Mouse (Mus musculus) G1E (cell line): Measurements from ENCODE around the gene Glp2r. TPM values are rescaled to one million over a fixed set of nuclear protein-coding genes. Genes with fewer than 3 reads are reported as not detected.

Experiments
- ATAC-seq: 2 replicates; pipeline ENCODE4 v1.8.0; 2016; ENCODE audit warnings: mild to moderate bottlenecking; ENCODE audit not compliant: insufficient number of reproducible peaks, poor library complexity, low FRiP score, severe bottlenecking; ENCODE audit errors: extremely low read depth
- DNase-seq: peaks from one replicate; pipeline ENCODE4 v3.0.0; 2012; ENCODE audit warnings: low spot score
- H3K27me3 ChIP-seq: 2 replicates; pipeline ENCODE4 v1.6.1; 2012; ENCODE audit warnings: mild to moderate bottlenecking, low read length, inconsistent platforms; ENCODE audit not compliant: insufficient read depth
- H3K36me3 ChIP-seq: replicated peaks from 2 replicates; pipeline ENCODE3; 2012; ENCODE audit warnings: mild to moderate bottlenecking, inconsistent platforms
- H3K4me1 ChIP-seq: 2 replicates; pipeline ENCODE4 v1.6.1; 2012; ENCODE audit warnings: low read depth, low read length, inconsistent platforms, mixed read lengths; ENCODE audit not compliant: insufficient read depth
- H3K4me3 ChIP-seq: 2 replicates; pipeline ENCODE4 v1.5.1; 2012; ENCODE audit warnings: low read depth, mild to moderate bottlenecking, inconsistent platforms, low read length, moderate library complexity, mixed read lengths
- H3K9me3 ChIP-seq: replicated peaks from 2 replicates; pipeline ENCODE4 v1.6.1; 2012; ENCODE audit warnings: inconsistent platforms
- CTCF ChIP-seq: IDR thresholded peaks from 2 replicates; pipeline ENCODE4 v1.5.1; 2012; ENCODE audit warnings: low read depth, low read length, inconsistent platforms, mixed read lengths
- GATA1 ChIP-seq: IDR thresholded peaks from 2 replicates; pipeline ENCODE4 v1.6.1; 2012; ENCODE audit warnings: borderline replicate concordance, low read length, inconsistent platforms, mixed read lengths
- GATA2 ChIP-seq: IDR thresholded peaks from 2 replicates; pipeline ENCODE4 v1.6.1; 2012; ENCODE audit warnings: low read depth, low read length, inconsistent platforms, borderline replicate concordance
- POLR2AphosphoS5 ChIP-seq: IDR thresholded peaks from 2 replicates; pipeline ENCODE4 v1.6.1; 2012; ENCODE audit warnings: low read depth, low read length, inconsistent platforms; ENCODE audit not compliant: insufficient replicate concordance
- TAL1 ChIP-seq: conservative IDR thresholded peaks from 2 replicates; pipeline ENCODE4 v1.6.1; 2012; ENCODE audit warnings: low read depth, low read length, inconsistent platforms, mixed read lengths
- polyA plus RNA-seq: library from polyadenylated mRNA; stranded (reverse); fragments of >175 nt; gene quantifications from 2 replicates; pipeline ENCODE4 v1.2.3, GENCODE M21; 2012
- total RNA-seq, 2 experiments: library from RNA; stranded (forward) in 1 of 2; stranded (reverse) in 1 of 2; fragments of 200-1000 nt in 1 of 2; fragments of >200 nt in 1 of 2; fragmentation: Nextera tagmentation in 1 of 2; gene quantifications; 2 replicates each; pipeline ENCODE4 v1.2.3; 2014 to 2017

Glp2r gene
- total and polyA plus RNA-seq, 3 experiments = 0.05 TPM; not detected in 2

GRCm38 (mm10) chr11:67801169-67801568 is 30.2 kb upstream of the Glp2r start:
- Histone ChIP-seq H3K27me3 (no peaks in the 10 kb centered on the region), H3K9me3 (peaks cover 36% of the 10 kb centered on the region), H3K36me3 (no peaks in the 10 kb centered on the region), H3K4me3 (no peak overlapping the region), H3K4me1 (no peaks in the 10 kb centered on the region)
- ATAC-seq = no peak
- TF ChIP-seq POLR2AphosphoS5 (no peak), GATA1 (no peak)
- DNase-seq = no peak

GRCm38 (mm10) chr11:67800130-67800723 is 29.3 kb upstream of the Glp2r start:
- Histone ChIP-seq H3K4me3 (no peak overlapping the region), H3K36me3 (no peaks in the 10 kb centered on the region), H3K27me3 (no peaks in the 10 kb centered on the region), H3K9me3 (peaks cover 43% of the 10 kb centered on the region), H3K4me1 (no peaks in the 10 kb centered on the region)
- no peak for DNase-seq
- no peak for TF ChIP-seq GATA1
- TF ChIP-seq CTCF = no peak
- no peak for TF ChIP-seq TAL1
- TF ChIP-seq POLR2AphosphoS5 = no peak
- TF ChIP-seq GATA2 = no peak
- no peak for ATAC-seq

- H3K9me3 ChIP-seq = peaks cover 52% of the 10 kb centered on the region
- no peak for TF ChIP-seq GATA1
- no peak for TF ChIP-seq GATA2
- no peak for TF ChIP-seq POLR2AphosphoS5
- no peak for TF ChIP-seq TAL1
- no peak for TF ChIP-seq CTCF
- no peak within 1 kb of the TSS for H3K4me3 ChIP-seq
- no peaks in the 10 kb centered on the region for H3K27me3 ChIP-seq
- ATAC-seq (no peak), DNase-seq (no peak)
- H3K4me1 ChIP-seq = no peaks in the 10 kb centered on the region
- H3K36me3 ChIP-seq = no peaks in the 10 kb centered on the region
Measured at GRCm38 (mm10) chr11:67797931-67798330, 27.0 kb upstream of the Glp2r start, which contains the start of gene Dhrs7c. Gene Dhrs7c (plus strand): TSS chr11:67798187.

- Histone ChIP-seq H3K9me3 (peaks cover 46% of the 10 kb centered on the region), H3K36me3 (no peaks in the 10 kb centered on the region), H3K27me3 (no peaks in the 10 kb centered on the region), H3K4me3 (no peak overlapping the region), H3K4me1 (no peaks in the 10 kb centered on the region)
- no peak for TF ChIP-seq TAL1
- no peak for TF ChIP-seq CTCF
- TF ChIP-seq GATA1 = no peak
- no peak for TF ChIP-seq GATA2
- no peak for TF ChIP-seq POLR2AphosphoS5
- DNase-seq = no peak
- no peak for ATAC-seq
Measured at GRCm38 (mm10) chr11:67790182-67790581, 19.2 kb upstream of the Glp2r start.

- Histone ChIP-seq H3K9me3 (peaks cover 56% of the 10 kb centered on the region), H3K27me3 (no peaks in the 10 kb centered on the region), H3K4me3 (no peak within 1 kb of the TSS; the same call in 1 of the 2 replicates), H3K4me1 (no peaks in the 10 kb centered on the region), H3K36me3 (no peaks in the 10 kb centered on the region)
- DNase-seq (no peak), ATAC-seq (no peak)
- TF ChIP-seq CTCF (no peak), TAL1 (no peak), GATA1 (no peak), POLR2AphosphoS5 (no peak), GATA2 (no peak)
Measured at GRCm38 (mm10) chr11:67774379-67774778, 3.4 kb upstream of the Glp2r start, which contains the start of gene Gsg1l2. Gene Gsg1l2 (plus strand): TSS chr11:67774608.

- Histone ChIP-seq H3K27me3 (no peaks in the 10 kb centered on the region), H3K9me3 (peaks cover 55% of the 10 kb centered on the region), H3K4me1 (no peaks in the 10 kb centered on the region), H3K4me3 (no peak overlapping the region), H3K36me3 (no peaks in the 10 kb centered on the region)
- ATAC-seq = no peak
- TF ChIP-seq GATA1 = no peak
- TF ChIP-seq POLR2AphosphoS5 = no peak
- no peak for TF ChIP-seq CTCF
- no peak for TF ChIP-seq TAL1
- no peak for TF ChIP-seq GATA2
- DNase-seq = no peak
Measured at GRCm38 (mm10) chr11:67772577-67772976, 1.6 kb upstream of the Glp2r start.
